Mouse (Mus musculus) forebrain, postnatal 0 days (tissue): ENCODE measurements at regions not wholly inside any gene's neighbourhood (a gene's known extent, or its start where the extent isn't known, plus 50 kb on each side); places are given as distances from the start of the nearest gene placed in this dataset.

Experiments
- ATAC-seq: fragments of 200-750 bp; cut with Nextera tagmentation; 2 replicates; pipeline ENCODE4 v1.8.0; 2017; ENCODE audit warnings: mild to moderate bottlenecking, moderate library complexity
- DNase-seq: peaks from one replicate; pipeline ENCODE4 v3.0.0-alpha.2; 2015
- H3K27ac ChIP-seq: fragments of 300-500 bp; sonication (generic); 2 replicates; pipeline ENCODE4 v1.5.1; 2014; ENCODE audit warnings: low read depth, mild to moderate bottlenecking, antibody characterized with exemption, low read length, moderate library complexity, mixed read lengths
- H3K27me3 ChIP-seq: fragments of 300-500 bp; sonication (generic); 2 replicates; pipeline ENCODE4 v1.6.1; 2014; ENCODE audit warnings: mild to moderate bottlenecking, low read length, mixed read lengths; ENCODE audit not compliant: insufficient read depth
- H3K36me3 ChIP-seq: fragments of 300-500 bp; sonication (generic); 2 replicates; pipeline ENCODE4 v1.6.1; 2014; ENCODE audit warnings: mild to moderate bottlenecking, moderate library complexity; ENCODE audit not compliant: insufficient read depth
- H3K4me1 ChIP-seq: fragments of 300-500 bp; sonication (generic); 2 replicates; pipeline ENCODE4 v1.6.1; 2014; ENCODE audit warnings: antibody characterized with exemption; ENCODE audit not compliant: insufficient read depth
- H3K4me2 ChIP-seq: fragments of 300-500 bp; sonication (generic); 2 replicates; pipeline ENCODE4 v1.6.1; 2014; ENCODE audit warnings: low read depth, mild to moderate bottlenecking, moderate library complexity
- H3K4me3 ChIP-seq: fragments of 300-500 bp; sonication (generic); 2 replicates; pipeline ENCODE4 v1.5.1; 2014; ENCODE audit warnings: low read depth, low read length, mixed read lengths
- H3K9ac ChIP-seq: fragments of 300-500 bp; sonication (generic); 2 replicates; pipeline ENCODE4 v1.6.1; 2014; ENCODE audit warnings: mild to moderate bottlenecking
- H3K9me3 ChIP-seq: fragments of 300-500 bp; sonication (generic); 2 replicates; pipeline ENCODE4 v1.6.1; 2016; ENCODE audit warnings: low read length
- CTCF ChIP-seq: sonication (generic); IDR thresholded peaks from 2 replicates; pipeline ENCODE4 v1.5.1; 2016; ENCODE audit warnings: antibody characterized with exemption, control low read depth, low read depth
- WGBS: fragments of 180-500 bp; shearing (Covaris S2); extraction: QIAGEN DNeasy Blood & Tissue Kit; methylation state at CpG from one replicate; pipeline ENCODE4 v1.1.7; 2014; 5-methylcytosine and 5-hydroxymethylcytosine counted together

DNA sequence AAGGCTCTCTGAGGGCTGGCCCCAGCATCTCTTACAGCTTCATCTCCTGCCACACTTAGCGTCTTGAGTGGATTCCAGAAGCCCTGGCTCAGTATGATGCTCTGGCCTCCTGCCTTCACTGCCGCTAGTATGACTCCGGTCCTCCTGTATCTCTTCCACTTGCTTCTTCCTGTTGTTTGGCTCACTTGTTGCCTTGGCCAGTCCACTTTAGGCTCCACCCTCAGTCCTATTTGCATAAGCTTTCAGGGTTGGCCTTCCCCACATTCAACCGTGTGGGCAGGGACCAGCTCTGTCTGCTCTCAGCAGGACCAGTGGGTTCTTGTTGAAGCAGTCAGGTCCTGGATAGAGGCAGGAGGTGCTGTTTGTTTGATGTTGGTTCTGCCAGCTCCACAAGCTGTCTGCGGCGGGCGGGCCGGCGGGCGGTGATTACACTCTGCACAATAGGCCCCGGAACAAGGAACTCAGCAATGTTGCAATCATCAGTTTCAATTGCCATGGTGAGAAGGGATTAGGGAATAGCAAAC, 232.6 kb upstream of the Chd6 start:
- no peak overlapping the region for H3K4me3 ChIP-seq

DNA sequence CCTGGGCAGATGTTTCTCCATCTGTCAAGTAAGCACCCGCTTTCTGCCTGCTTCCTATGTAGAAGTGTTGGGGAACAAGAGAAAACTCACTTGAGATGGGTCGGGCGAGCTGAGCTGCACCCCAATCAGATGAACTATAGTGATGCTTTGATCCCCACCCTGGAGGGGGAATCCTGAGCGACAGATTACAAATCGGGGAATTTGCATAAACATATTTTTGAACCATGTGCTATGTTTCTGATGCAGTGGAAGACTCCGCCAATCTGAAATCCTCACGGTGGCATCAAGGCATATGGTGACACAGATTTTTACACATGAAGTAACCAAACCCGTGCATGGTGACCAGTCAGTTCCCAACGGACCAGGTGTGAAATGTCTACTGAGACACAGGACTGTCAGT, 231.4 kb upstream of the Chd6 start:
- Histone ChIP-seq H3K9ac (no peak overlapping the region), H3K27me3 (no peaks in the 10 kb centered on the region), H3K9me3 (no peaks in the 10 kb centered on the region), H3K27ac (no peak overlapping the region), H3K36me3 (no peaks in the 10 kb centered on the region), H3K4me1 (peaks cover 21% of the 10 kb centered on the region), H3K4me2 (no peak overlapping the region), H3K4me3 (no peak overlapping the region)
- 55% methylated on average over 9 of the region's 9 CpGs for WGBS
- DNase-seq (no peak), ATAC-seq (no peak)
- no peak for TF ChIP-seq CTCF

More for the DNA sequence above, 232.6 kb upstream of the Chd6 start:
- Histone ChIP-seq H3K27me3 (no peaks in the 10 kb centered on the region), H3K9me3 (no peaks in the 10 kb centered on the region), H3K4me1 (peaks cover 21% of the 10 kb centered on the region), H3K27ac (peak overlapping the region; percentile 40; the same call in 1 of the 2 replicates), H3K36me3 (no peaks in the 10 kb centered on the region), H3K9ac (peak overlapping the region; percentile 14; the same call in 1 of the 2 replicates), H3K4me2 (peak overlapping the region; percentile 27)
- no peak for TF ChIP-seq CTCF
- peak; percentile 69 for DNase-seq
- WGBS = 5% methylated on average over 11 of the region's 11 CpGs
- peak; percentile 78 for ATAC-seq

DNA sequence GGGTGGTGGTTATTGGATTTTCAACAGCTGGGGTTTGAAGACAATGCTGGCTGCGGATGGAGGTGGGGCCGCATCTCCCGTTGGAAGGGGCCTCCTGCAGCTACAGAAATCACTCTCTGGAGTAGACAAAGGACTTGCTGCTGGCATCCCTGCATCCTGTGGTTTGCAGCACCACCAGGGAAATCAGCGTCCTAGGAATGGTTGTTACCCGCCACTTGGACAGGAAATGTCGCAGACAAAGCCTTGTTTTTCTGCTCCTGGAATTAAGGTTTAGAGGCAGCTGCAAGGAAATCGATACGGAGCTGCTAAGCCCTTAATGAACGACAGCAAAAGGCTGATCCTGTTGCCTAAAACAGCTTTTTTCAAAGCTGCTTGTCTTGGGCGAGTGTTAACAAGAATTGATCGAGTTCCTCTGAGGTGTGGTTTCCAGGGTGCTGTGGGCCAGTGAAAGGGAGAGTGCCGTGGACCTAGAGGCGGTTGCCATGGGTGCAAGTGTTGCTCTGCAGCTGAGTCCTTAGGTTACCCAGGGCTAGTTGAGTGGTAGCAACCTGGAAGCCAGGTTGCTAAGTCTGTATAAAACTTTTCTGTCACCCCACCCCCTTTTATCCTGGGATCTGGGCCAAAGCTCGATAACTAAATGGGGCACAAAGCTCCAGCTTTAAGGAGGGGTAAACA, 230.6 kb upstream of the Chd6 start:
- Histone ChIP-seq H3K4me1 (peaks cover 21% of the 10 kb centered on the region), H3K9me3 (no peaks in the 10 kb centered on the region), H3K36me3 (no peaks in the 10 kb centered on the region), H3K27ac (peak overlapping the region; percentile 59; the same call in 1 of the 2 replicates), H3K27me3 (no peaks in the 10 kb centered on the region), H3K4me3 (no peak overlapping the region), H3K9ac (peak overlapping the region; percentile 22; the same call in 1 of the 2 replicates), H3K4me2 (no peak overlapping the region)
- no peak for TF ChIP-seq CTCF
- 4% methylated on average over 14 of the region's 14 CpGs for WGBS
- peak; percentile 63 for DNase-seq
- ATAC-seq = peak; percentile 44; the same call in 1 of the 2 replicates

DNA sequence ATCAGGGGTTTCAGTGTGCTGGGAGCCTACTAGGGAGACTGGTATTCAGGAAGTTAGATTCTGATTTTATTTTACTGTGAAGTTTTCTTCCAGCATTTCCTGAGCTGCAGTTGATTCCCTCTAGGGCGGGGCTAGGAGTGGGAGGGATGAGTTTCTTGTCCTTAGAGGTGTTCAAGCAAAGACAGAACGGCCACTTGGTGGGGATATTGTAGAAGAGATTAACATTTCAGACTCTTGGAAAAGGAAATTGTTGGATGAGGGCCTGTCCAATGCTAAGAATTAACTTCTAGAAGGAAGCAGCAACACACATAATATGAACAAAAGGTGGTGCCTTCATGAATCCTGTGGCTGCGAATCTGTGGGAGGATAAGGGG, 230.1 kb upstream of the Chd6 start:
- Histone ChIP-seq H3K36me3 (no peaks in the 10 kb centered on the region), H3K9me3 (no peaks in the 10 kb centered on the region), H3K9ac (no peak overlapping the region), H3K27me3 (no peaks in the 10 kb centered on the region), H3K4me1 (peaks cover 21% of the 10 kb centered on the region), H3K4me2 (no peak overlapping the region), H3K4me3 (no peak overlapping the region), H3K27ac (0 out of 2 replicates have a peak overlapping the region, but pooled peaks have one; percentile 59)
- 16% methylated on average over 3 of the region's 3 CpGs for whole genome bisulfite sequencing
- peak; percentile 79 for DNase-seq
- peak; percentile 32; the same call in 1 of the 2 replicates for ATAC-seq
- peak; percentile 55 for TF ChIP-seq CTCF

DNA sequence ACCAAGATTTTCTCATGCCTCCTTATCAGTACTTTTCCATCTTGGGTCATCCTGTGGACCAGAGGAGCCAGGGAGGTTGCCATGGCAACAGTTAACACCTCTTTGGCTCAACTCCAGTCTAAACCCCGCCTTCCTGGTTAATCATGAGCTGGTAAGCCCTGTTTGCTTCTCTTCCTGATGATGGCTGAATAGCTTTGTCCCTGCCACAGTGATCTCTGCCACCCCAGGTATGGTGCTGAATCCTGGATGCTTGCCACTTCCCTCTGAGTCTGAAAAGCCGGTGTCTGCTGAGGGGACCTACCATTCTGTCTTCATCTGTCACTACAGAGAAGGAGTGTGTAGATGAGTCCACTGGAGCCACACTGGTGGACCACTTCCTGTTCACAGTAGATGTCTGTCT, 223.8 kb upstream of the Chd6 start:
- no peak for TF ChIP-seq CTCF
- H3K4me3 ChIP-seq = no peak overlapping the region
- H3K9me3 ChIP-seq = no peaks in the 10 kb centered on the region
- no peak for ATAC-seq
- H3K27me3 ChIP-seq = no peaks in the 10 kb centered on the region
- no peak overlapping the region for H3K9ac ChIP-seq
- no peak for DNase-seq
- 26% methylated on average over 2 of the region's 2 CpGs for WGBS
- no peak overlapping the region for H3K4me2 ChIP-seq
- H3K27ac ChIP-seq = no peak overlapping the region
- peaks cover 4% of the 10 kb centered on the region; the same call in 1 of the 2 replicates for H3K4me1 ChIP-seq
- H3K36me3 ChIP-seq = no peaks in the 10 kb centered on the region

DNA sequence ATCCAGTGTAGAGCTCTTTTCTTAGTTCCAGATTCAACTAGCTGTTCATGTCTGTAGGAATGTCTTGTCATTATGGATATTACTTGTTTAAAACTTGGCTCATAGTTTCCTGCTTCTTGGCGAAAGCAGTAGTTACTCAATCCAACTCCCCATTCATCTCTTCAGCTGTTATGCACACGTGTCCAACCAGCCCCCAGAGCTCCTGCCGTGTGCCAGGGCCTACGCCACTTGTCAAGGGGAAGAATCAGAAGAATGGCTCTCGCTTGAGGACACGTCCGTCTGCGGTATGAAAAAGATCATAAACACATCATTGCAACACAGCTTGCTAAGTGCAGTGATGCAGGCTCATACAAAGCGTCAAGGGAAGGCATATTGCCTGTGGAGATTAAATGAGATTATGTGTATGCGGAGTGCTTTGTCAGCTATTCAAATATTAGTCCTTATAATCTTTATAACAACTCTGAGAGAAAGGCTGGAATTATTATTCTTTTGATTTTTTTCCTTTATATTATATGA, 223.0 kb upstream of the Chd6 start:
- Histone ChIP-seq H3K36me3 (no peaks in the 10 kb centered on the region), H3K9ac (no peak overlapping the region), H3K4me3 (no peak overlapping the region), H3K27me3 (no peaks in the 10 kb centered on the region), H3K27ac (no peak overlapping the region), H3K4me1 (peaks cover 4% of the 10 kb centered on the region; the same call in 1 of the 2 replicates), H3K9me3 (no peaks in the 10 kb centered on the region), H3K4me2 (no peak overlapping the region)
- 56% methylated on average over 10 of the region's 10 CpGs for WGBS
- DNase-seq (peak; percentile 67), ATAC-seq (peak; percentile 69)
- TF ChIP-seq CTCF = no peak

DNA sequence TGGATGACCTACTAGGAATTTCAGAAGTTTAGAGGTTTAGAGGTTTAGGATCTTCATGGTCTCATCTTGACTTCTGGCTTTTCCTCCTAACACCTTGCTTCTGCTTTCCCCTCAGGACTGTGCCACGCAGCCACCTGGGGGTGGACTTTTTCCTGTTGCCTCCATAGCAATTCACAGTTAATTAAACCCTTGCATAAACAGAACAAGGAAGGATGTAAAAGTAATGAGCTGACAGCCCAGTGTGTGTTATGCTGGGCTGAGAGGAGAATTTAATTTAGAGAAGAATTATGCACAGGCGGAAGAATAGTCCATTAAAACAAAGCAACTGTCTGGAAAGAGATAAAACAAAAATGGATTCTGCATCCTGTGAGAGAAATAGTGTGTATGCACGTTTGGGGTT, 193.9 kb upstream of the Chd6 start:
- no peak for DNase-seq
- no peak for TF ChIP-seq CTCF
- Histone ChIP-seq H3K4me1 (no peaks in the 10 kb centered on the region), H3K4me2 (no peak overlapping the region), H3K27me3 (no peaks in the 10 kb centered on the region), H3K9ac (no peak overlapping the region), H3K9me3 (no peaks in the 10 kb centered on the region), H3K36me3 (no peaks in the 10 kb centered on the region), H3K27ac (no peak overlapping the region), H3K4me3 (no peak overlapping the region)
- 20% methylated on average over 3 of the region's 3 CpGs for WGBS
- no peak for ATAC-seq
